Mouse (Mus musculus) spleen, adult 18-20 months (tissue): ENCODE data around the gene Olfr1427.
"Not testable (repeated sequence)": the region's sequence is repeated elsewhere in the genome, so short reads cannot be mapped to it uniquely, and the experiment has no call there.

ENCODE experiments used
- DNase-seq, 2 experiments: peaks; one replicate each; pipeline ENCODE4 v3.0.0; 2022; ENCODE audit warnings: mixed read lengths in 2 of 2

The Olfr1427 gene

DNA sequence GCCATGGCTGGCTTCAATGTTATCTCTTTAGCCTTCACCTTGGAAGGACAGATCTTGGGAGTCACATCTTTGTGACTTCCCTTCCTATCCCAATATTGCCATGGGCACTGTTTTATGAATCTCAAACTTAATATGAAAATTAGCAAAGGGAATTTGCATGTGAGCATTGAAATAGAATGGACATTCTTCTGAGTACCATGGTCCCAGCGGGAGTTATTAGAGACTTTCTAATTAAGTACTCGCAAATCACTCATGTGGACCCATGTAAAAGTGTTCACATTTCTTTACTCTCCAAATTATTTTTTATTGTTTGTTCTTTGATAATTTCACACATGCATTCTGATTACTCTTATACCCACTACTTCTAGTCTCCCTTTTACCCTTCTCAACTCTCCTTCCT is at the start of gene Olfr1427:
TSS of gene Olfr1427 (minus strand) at position 101 of the 400 bp plus-strand sequence.
- no peak for DNase-seq

DNA sequence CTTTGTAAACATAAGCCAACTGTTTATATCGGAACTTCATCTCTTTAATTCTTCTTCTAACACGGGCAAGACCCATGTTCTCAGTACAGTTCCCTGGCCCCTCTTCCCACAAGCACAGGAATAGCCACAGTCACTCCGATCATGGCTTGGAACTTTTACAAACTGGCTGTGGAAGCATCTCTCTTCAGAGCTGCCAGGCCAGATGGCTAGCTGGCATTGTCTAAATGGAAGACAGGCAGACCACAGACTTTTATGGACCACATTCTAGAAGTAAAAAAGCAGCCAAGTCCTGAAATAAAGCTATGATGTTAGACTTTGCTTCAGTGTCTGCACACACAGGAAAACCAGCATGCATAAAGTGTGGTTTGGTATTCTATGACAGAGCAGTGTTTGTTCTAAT is 42.3 kb upstream of the Olfr1427 start:
- DNase-seq, result no peak

DNA sequence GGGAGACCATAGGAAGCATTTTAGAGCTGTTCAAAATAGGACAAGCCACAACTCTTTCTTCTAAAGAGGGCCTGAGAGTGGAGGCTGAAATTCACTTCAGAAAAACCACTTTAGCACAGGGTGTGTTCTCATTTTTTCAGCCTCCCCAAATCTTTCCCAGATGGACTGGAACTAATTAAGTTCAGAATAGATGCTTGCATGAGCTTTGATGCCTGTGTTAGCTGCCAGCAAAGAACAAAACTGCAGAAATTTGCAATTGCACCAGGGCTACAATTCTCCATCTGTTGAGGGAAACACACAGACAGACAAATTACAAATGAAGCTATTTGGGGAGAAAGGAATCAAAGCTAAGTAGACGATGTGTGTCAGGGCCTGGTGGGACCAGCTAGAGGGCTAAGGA is 40.2 kb upstream of the Olfr1427 start:
- DNase-seq, result no peak

DNA sequence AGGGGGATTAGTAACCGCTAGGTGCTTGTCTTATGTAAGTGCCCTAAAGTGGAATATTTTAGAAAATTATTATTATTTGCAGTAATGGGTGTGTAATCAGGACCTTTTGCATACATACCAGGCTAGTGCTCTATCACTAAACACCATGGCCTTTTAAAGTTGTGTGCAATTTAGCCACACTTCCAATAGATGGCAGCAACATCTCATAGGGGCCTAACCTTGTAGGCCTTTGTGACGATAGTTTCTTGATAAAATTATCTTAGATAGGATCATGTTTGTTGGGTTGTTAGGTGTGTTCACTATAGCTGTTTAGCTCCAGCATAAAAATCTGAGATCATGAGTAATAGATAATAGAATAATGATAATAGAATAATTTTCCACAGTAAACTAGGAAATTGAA is 31.2 kb upstream of the Olfr1427 start:
- no peak for DNase-seq

DNA sequence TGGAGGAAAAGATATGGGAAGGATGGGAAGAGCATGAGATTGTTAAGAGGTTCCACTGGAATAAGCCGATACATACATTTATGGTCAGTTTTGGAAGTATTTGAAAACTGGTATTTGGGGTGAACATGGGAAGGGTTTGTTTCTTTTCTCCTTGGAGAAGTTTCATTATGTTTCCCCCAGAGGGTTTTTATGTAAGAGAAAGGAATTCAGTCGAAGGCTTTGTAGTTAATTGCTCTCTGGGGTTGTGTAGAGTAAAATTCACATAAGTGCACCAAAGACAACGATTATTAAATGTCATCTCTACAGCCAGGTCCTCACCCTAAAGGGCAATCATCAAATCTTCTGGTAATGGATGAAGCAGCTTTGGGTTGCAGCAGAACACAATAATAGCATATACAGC is 20.0 kb upstream of the Olfr1427 start, which contains the start of gene Olfr76:
TSS of gene Olfr76 (minus strand) at position 101 of the 400 bp plus-strand sequence.
- no peak for DNase-seq

DNA sequence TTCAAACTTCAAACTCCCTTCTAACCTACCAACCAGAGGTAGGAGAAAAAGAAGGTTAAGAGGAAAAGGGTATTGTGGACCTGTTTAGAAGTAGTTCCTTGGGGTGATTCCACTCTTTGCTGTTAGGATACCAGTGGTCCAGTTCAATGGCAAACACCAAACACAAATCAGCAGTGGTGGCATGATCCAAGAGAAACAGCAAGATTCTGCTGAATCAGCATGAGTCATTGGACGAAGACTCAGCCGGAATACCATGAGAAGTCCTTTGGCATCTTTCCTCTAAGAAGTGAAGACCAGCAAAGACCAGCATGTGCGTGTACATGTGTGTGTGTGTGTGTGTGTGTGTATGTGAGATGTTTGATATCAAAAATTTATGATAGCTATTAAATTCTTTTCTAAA is 13.3 kb upstream of the Olfr1427 start:
- DNase-seq, result no peak

DNA sequence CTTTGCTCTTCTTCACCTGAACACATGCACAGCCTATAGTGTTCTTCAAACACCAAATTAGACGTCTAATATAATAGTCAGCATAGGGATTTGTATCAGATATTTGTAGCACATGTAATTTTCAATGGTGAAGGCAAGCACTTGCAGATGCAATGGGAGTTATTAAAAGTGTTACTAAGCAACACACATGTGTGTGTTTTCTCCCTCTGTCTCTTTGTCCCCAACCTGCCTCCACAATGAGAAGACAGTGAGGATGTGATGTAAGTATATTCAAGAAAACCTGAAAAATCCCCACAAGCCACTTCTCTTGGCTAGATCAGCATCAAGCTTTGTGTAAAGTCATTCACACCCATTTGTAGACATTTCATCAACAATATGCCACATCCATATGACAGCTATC is 12.7 kb upstream of the Olfr1427 start, which contains the start of gene Olfr1428:
TSS of gene Olfr1428 (minus strand) at position 101 of the 400 bp plus-strand sequence.
- DNase-seq, result no peak

DNA sequence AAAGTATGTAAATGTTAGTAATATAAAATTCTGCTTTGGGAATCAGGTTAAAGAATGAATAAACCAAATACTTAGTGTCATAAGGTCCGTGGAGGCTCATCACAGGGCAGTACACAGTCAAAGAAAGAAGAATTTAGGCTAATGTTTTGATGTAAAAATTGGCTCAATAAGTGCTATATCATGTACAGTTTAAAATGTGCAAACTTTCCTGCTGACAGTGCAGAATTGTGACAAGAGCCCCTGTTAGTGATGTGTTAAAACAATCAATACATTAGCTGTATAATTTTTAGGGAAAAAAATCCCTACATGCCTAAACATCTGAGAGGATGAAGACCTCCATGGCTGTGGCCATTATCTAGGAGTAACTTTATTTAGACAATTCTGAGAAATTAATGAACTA is 10.7 kb upstream of the Olfr1427 start:
- no peak for DNase-seq

DNA sequence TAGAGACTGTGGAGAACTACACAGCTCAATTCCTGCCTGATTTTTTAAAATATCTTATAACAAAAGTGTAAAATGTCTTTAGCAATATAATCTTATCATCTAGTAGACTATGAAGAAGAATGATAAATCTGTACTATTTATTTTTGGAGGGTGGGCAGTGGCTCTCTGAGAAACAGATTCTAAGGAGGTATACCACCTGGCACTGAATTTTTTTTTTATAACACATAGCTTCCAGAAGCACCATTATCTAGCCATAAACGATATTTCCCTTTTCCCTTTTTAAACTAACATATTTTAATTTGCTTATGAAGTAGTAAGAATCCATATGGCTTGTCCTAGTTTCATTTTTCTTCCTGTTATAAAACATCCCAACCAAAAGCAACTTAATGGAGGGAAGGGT is 1.4 kb upstream of the Olfr1427 start:
- DNase-seq, result no peak

DNA sequence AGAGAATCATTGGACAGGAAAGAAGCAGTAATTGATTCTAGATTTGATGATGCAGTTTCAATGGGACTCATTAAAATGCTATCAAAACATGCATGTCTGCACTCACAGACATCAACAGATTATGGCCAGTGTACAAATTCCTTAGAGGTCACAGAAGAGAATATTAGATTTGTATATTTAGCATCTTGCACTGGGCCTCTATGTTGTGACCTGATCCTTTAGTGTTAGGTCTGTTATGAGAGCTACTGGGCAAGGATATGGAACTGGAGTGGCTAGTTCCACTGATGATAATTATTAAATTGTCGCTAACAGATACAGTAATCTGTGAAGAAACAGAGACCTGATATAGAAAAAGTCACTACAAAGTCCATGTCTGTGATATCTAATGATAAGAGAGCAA is 11.2 kb downstream of the Olfr1427 start, which contains the start of gene Olfr1426:
TSS of gene Olfr1426 (minus strand) at position 101 of the 400 bp plus-strand sequence.
- no peak for DNase-seq

DNA sequence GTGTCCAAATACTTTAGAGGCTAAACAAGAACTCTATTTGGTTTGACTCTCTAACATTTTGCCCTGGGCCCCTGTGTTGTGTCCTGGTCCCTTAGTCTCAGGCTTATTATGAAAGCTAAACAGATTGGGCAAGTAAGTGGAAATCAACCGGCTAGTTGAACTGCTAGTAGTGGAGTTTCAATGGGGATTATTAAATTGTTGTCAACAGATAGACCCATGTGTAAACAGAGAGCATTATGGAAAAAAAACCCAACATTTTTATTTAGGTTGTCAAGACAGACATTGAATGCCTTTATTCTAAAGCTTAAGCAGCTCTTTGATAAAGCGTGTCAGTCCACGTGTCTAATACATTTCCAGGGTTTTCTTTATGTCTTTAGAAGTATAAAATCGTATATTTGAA is 25.5 kb downstream of the Olfr1427 start, which contains the start of gene Olfr1425:
TSS of gene Olfr1425 (minus strand) at position 101 of the 400 bp plus-strand sequence.
- not testable (repeated sequence) for DNase-seq

DNA sequence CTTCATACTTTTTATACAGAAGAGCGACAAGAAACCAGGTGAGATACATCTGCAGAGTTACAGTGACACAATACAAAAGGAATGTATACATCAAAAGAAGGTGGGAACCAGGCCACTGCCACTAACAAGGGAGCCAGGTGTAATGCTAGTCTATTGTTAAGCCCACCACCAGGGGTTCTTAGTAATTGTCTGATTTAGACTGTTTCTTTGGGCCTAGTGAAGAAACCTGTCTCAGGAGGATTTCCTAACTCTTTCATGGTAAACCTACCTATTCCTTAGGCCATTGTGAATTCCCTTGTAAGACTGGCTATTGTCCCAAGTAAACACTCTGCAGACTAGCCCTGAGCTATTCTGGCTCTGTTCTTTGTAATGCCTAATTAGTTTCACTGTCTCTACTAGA is 33.6 kb downstream of the Olfr1427 start:
- not testable (repeated sequence) for DNase-seq

DNA sequence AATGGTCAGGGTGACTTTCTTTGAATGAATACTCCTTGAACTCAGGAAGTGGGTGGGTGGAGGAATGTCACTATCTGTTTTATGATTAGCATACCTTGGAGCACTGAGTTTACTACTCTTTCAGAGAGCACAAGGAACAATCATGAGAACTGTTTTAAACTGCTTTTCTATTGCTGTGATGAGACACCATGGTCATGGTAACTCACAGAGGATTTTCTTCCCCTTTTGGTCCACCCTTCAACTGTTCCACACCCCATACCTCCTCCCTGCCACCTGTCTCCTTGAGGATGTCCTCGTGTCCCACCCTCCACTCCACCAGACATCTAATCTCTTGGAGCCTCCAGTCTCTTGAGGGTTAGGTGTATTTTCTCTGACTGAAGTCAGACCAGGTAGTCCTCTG is 35.3 kb downstream of the Olfr1427 start:
- not testable (repeated sequence) for DNase-seq

DNA sequence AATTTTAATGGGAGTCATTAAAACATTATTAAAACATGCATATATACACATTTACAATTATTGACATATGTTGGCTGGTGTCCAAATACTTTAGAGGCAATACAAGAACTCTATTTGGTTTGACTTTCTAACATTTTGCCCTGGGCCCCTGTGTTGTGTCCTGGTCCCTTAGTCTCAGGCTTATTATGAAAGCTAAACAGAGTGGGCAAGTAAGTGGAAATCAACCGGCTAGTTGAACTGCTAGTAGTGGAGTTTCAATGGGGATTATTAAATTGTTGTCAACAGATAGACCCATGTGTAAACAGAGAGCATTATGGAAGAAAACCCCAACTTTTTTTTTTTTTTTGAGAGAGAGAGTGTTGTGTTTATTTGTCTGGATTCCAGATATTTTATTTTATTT is 40.6 kb downstream of the Olfr1427 start, which contains the start of gene Olfr1424:
TSS of gene Olfr1424 (minus strand) at position 101 of the 400 bp plus-strand sequence.
- DNase-seq, result not testable (repeated sequence)
